Mouse (Mus musculus) urinary bladder, postnatal 14 days (tissue): Measurements from ENCODE around the gene 1700016K19Rik.

ENCODE experiments used
- DNase-seq: peaks from one replicate; pipeline ENCODE4 v3.0.0; 2021; ENCODE audit warnings: low spot score

Gene 1700016K19Rik

DNA sequence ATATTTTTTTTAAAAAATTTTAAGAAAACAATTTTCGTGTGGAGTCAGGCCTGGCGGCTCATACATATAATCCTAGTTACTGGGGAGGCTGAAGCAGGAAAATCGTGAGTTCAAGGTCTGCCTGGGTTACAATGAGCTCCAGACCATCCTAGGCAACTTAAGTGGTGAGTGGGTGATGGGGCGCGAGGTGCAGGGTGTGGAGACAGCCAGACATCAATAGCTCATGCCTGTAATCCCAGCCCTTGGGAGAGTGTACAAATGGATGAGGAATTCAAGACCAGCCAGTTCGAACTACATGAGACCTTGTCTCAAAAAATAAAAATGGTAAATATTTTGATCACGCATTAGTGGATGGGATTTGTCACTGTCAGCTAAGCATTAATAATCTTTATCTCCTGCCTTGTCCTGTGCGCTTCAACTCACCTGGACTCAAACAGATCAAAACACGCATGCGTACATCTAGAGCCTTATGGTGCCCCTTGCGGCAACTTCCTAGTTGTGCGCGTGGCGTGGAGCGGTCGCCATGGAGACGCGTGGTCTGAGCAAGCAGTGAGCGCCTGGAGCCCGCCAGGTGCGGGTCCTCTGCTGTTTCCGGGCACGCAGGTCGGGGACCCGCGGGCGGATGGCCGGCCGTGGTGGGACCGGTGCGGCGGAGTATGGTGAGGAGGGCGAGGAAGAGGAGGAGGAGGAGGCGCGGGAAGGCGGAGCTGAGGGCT lies at the start of gene 1700016K19Rik:
TSS of gene 1700016K19Rik (plus strand) at position 473 of the 716 bp plus-strand sequence.
- DNase-seq, result peak; percentile 85

DNA sequence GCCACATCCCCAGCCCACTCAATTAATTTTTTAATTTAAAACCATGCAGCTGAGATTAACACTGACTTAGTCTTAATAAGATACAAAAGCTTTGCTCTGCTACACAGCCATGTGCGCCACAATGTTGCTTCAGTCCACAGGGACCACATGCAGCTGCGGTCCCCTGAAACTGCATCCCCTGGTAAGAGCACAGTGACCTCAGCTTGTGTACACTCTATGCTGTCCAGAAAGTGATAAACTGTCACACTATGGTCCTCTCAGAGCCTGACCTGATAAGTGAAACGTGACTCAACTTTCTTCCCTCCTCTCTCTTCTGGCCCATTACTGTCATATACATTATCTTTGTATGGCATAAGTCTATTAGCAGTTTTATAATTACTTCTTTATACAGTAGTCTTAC lies 49.3 kb upstream of the 1700016K19Rik start:
- no peak for DNase-seq

DNA sequence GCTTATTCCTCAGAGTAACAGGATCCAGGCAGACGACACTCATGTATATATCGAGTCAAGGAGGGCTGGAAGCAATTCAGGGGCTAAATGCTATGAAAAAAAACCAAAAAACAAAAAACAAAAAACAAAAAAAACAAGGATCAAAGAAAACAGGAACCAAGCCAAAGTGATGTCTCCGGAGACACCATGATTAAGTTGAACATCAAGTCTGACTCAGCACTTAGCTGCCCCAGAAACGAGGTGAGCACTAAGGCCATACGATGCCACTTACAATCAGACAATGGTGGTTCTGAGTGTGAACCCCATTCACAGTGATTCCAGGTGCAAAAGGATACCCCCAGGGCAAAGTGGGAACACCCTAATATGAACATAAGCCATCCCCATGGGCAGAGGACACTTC lies 47.8 kb upstream of the 1700016K19Rik start:
- no peak for DNase-seq

DNA sequence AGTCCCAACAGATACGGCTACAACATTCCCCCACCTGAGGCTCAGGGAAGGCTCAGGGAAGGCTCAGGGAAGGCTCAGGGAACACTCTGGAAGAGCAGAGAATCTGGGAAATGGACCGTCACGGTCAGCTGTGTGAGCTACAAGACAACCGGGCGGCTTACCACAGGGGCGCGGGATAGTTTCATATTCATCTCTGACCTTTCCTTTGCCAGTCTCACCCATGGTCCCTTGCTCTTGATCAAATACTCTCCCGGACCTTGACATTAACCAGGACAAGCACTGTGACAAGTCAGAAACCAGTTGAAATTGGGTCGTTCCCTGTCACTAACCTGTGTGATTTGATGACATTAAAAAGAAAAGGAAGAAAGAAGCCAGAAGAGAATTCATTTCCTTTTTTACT lies 44.8 kb upstream of the 1700016K19Rik start:
- no peak for DNase-seq

DNA sequence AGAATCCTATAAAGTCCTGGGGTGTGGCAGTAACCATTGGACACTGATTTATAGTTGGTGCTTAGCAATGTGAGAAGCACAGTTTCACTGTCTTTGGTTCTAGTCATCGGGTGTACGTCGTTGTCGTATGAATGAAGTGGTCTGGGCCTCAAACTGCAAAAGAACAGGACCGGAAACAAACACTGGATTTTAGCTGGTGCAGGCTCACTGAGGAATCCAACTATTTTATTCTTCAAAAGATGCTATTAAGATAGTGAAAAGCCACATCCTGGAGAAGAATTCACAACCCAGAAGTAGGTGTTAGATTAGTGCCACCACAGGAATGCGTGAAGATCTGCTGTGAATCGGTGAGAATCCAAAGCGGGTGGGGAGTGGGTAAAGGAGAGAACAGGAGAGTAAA lies 43.1 kb upstream of the 1700016K19Rik start:
- DNase-seq, result no peak

DNA sequence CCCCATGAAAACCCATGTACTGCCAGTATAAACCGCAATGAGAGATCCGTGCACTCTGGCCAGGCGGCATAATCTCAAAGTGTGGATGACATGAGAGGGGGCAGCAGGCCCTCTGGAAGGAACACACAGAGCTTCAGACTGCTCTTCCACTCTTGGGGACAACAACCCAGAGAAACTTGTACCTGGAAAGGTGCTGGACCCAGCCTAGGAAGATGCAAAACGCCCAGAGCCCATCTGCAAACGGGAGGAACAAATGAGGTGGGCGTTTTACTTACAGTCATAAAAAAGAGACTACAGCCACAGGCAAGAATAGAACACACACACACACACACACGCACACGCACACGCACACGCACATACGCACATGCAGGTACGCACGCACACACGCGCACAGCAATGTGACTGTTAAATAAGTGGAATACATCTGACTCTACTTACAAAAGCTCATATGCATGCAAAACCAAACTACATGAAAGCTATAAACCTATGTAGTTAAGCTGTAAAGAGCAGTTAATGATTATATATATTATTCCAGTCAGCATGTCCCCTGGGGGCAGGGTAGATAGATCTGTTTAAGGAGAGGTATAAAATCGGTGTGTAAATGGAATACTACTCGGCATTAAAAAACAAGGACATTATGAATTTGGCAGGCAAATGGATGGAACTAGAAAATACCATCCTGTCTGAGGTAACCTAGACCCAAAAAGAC lies 42.4 kb upstream of the 1700016K19Rik start:
- no peak for DNase-seq

DNA sequence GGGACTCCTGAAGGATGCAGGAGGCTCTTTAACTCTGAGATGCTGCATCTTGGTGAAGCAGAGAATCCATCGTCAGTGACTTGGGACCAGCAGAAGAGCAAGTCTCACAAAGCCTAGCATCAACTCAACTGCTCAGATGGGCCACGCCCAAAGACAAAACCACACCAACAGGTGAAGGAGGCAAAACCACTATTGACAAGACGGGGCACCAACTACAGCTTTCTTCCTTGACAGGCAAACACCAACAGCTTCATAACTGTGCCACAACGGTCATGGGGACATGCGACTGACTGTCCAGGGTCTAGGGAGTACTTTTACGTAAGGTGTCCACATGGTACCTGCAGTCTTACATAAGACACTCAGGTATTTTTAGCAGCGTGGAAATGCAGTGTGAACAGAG lies 37.9 kb upstream of the 1700016K19Rik start:
- no peak for DNase-seq

DNA sequence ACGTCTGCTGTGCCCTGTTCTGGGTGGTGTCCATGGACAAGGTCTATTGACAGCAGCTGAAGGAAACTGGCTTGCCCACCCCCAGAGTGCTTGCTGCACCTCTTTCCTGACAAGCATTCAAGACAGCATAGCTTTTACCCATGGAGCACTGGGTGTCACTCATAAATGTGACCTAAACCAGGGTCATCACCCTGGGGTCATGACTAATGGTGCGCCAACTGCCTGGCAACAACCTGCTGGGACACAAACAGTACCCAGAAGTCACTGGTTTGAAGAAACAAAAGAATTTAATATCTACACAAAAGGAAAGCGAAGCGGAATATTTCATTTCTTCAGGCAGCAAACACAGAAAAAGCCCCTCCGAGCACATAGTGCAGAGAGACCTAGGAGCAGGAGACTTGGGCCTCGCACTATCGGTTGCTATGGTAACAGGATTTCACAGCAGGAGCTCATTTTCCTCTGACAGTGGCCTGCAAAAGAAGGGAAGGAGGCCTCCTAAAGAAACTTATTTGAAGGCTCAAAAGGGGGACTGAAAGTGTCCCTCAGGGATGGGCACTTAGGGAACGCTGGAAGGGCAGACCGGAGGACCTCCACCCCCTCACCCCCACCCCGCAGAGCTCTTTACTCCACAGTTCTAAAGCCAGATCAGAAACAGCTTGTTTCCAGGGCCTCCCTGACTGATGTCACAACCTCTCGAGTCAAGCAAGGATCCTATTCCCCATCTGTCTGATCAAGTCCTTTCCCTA lies 35.8 kb upstream of the 1700016K19Rik start:
- no peak for DNase-seq

DNA sequence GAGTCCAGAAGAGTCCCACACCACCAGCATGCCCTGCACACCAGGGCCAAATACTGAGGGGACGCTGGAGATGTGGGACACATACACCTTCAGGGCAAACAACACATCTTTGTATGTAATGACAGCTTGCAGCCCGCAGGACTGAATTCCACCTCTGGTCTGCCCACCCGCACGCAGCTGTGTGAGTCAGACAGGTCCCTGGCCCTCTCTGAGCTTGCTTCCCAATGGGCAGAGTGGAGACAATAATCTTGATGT lies 35.3 kb upstream of the 1700016K19Rik start:
- DNase-seq, result no peak

DNA sequence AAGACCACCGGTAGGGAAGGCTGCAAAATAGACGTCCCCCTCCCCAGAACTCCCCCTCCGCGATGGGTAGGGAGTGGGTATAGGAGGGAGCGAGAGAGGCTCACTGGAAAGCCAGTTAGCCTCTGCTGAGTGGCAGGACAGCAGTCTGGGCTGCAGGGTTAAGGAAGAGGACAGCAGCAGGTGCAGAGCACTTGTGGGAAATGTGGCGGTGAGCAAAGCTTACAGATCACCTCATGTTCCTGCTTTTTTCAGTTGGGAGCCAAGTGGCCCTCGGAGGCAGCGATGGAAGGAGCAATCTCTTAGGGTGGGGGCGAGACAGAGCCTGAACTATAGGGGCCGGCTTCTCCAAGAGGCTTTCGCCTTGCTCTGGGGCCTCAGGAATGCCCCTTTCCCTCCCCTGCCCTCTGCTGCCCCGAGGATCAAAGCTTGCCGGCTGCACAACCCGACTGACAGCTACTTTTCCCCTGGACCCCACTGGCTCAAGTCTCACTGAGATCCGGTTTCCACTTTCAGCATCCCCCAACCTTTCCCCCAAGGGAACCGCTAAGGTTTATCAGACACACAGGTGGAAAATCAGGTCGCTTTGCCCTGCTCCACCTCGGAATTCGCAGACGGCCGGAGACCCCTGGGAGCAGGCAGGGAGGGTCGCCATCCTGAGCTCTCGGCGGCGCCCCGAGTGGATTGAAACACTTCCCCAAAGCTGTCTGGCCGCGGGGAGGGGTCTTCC lies 33.9 kb upstream of the 1700016K19Rik start:
- no peak for DNase-seq

DNA sequence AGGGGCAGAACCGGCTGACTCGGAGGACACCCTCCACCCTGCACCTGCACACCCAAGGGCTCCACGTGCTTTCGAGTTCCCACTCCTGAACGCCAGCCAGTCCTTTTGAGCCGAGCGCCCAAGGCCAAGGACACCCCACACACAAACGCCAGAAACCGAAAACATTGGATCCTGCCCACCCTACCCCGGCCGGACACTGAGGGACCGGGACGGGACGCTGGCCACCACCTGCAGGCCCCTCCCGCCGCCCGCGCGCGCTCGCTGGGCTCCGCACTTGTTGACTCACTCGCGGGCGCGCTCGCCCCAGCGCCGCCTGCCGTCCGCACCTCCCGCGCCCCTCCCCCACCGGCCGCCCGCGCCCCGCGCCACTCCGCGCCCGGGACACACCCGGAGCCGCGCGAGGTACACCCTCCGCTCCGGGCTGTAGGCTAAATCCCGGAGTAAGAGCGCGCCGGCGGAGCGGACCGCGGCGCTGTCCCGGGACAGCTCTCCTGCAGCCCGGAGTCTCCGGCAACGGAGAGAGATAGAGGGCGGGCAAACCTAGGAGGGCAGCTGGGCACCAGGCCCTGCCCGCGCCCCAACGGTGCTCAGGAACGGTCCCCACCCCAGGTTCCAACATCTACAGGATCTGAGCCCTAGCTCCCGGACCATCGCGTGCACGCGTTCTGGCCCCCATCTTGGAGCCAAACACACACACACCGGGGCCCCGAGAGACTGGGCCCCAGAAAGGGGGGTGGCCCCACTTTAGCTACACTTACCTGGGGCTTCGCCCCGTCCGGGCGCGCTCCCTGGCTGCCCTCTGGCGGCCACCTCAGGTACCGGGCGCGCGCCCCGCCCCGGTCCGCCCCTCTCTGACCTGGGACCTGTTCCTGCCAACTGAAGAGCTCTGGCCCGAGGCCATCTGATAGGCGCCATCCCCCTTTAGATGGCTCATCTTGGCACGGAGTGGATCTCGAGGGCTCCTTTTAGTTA lies 33.0 kb upstream of the 1700016K19Rik start:
- DNase-seq, result peak; percentile 84

DNA sequence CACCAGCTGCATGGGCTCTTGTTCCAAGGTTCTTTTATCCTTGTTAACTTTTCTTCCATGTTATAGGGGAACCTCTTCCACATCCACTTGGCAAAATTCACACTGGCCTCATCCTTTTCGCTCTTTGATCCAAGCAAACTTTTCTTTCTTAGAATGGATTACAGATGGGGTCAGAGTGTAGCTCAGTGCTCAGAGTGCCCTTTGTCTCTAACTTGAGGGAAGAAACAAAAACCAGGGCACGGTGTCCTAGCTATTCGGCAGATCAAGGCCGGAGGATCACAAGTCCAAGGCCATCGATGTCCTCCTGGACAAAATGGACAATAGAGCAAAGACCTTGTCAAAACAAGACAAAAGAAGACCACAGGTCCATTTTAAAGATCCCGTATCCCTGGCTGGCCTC lies 31.0 kb upstream of the 1700016K19Rik start:
- no peak for DNase-seq

DNA sequence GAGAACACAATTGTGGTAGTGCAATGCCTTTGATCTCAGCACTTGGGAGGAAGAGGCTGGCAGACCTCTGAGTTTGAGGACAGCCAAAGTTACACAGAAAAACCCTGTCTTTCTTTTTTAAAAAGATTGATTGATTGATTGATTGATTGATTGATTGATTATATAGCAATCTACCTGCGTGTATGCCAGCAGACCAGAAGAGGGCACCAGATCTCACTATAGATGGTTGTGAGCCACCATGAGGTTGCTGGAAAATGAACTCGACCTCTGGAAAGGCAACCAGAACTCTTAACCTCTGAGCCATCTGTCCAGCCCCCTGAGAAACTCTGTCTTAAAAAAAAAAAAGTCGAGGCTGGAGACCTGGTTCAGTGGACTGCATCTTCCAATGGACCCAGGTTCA lies 29.1 kb upstream of the 1700016K19Rik start:
- DNase-seq, result no peak

DNA sequence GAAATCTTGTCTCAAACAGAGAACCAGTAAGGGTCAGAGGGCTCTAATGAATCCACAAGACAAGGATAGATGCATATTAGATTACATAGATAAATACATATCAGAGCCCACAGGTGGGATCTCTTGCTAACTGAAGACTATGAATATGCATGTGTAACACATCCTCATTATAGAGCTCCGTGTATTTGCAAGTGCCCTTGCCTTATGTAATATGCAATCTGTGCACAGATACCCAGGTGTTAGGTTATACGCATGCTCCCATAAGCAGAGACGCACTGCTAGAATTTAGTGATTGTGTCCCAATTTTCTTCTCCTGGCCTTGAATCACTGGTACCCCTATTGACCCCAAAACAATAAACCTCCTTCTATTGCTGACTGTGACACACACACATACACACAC lies 27.5 kb upstream of the 1700016K19Rik start:
- no peak for DNase-seq

DNA sequence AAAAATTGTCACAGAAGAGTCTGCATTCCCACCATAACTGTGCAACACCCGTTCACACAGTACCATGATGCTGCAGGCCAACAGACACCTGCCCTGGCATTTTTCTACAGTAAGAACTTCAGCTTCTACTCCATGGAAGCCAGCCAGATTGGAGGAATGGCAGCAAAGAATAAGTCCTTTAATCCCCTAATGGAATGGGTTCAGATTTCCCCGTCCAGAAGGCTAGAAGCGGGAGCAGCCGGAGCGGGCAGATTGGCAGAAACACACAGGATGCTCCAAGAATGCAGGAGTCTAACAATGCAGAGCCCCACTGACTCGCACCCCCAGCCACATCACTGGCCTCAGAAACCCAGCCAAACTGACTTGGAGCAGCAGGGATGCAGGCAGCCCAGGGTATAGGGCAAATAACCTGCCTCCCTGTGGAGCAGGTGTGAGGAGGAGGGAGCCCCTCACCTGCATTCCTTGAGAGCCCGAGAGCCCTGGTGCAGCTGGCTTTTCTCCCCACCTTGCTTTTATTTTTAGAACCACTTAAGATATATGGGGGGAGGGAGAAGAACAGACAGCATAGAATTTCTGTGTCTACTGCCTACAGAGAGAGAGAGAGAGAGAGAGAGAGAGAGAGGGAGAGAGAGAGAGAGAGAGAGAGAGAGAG lies 26.7 kb upstream of the 1700016K19Rik start:
- no peak for DNase-seq

DNA sequence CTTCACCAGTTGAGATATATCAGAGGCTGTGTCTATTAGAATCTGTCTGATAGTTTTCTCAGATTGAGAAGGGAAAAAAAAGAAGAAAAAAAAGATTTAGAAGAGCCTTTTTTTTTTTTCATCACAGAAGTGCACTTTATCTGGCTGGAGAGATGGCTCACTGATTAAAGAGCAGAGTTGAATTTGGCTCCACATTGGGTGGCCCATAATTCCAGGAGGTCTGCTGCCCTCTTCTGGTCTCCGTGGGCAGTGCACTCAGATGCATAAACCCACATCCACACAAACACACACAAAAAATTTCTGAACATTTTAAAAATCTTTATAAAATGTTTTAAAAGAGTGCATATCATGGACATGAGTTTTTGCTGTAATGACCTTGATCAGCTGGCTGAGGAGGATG lies 25.7 kb upstream of the 1700016K19Rik start:
- no peak for DNase-seq

DNA sequence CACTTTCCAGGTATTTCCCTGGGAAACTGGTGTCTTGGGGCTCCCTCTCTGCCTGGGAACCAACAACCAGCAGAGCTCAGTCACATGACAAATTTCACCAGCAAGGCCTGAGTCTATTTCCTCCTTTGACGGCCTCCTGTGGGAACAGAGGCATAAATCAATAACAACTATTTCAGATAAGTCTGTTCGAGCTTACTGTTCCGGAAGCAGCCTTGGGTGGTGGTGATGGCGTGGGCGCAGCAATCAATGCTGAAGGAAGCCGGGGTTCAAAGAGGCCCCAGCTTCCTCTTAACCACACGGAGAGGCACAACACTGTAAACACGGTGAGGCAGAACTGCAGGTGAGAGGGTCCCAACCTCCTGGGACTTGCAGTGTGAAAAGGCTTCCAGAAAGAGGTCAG lies 23.0 kb upstream of the 1700016K19Rik start:
- no peak for DNase-seq

DNA sequence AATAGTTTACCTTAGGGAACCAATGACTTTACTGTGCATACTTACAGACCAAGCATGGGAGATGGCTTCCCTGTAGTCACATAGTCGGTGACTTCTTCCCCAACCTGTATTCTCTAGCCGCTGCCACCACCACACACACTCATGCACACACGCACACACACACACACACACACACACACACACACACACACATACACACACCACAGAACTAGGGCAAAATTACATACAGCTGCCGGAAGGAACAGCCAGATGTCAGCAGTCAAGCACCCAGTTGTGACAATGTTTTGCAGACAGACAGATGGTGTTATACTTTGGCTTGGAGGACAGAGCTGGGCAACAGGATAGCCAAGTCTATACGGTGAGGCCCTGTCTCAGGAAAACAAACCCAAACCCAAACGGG lies 21.7 kb upstream of the 1700016K19Rik start:
- DNase-seq, result no peak

DNA sequence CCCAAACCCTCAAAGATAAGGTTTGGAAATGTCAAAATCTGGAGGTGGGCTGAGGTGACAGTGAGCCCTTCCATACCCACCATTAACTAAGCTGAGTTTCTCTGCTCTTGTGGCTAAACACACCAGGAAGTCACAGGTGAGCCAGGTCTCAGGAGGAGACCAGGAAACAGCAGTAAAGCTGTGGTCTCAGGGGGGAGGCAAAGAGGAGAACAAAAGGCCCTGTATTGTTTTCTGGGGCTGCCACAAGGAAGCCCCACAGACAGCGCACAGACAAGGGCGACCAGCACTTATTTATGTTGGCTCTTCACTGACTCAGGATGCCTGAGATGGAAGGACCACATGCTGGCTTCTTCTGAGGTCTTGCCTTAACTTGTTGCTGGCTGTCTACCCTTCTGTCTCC lies 19.3 kb upstream of the 1700016K19Rik start:
- no peak for DNase-seq

DNA sequence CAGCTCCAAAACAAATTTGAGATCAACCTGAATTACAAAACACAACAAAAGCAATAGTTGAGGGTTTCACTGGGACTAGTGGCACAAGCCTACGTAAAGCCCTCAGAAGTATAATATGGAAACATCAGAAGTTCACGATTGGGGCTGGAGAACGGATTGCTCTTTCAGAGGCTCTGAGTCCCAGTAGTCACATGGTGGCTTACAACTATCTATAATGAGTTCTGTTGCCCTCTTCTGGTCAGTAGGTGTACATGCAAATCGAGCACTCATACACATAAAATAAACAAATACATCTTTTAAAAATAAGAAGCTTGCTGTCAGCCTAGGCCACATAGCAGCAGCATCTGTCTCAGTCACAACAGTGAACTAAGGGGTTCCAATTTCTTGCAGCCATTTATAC lies 16.5 kb upstream of the 1700016K19Rik start:
- no peak for DNase-seq

DNA sequence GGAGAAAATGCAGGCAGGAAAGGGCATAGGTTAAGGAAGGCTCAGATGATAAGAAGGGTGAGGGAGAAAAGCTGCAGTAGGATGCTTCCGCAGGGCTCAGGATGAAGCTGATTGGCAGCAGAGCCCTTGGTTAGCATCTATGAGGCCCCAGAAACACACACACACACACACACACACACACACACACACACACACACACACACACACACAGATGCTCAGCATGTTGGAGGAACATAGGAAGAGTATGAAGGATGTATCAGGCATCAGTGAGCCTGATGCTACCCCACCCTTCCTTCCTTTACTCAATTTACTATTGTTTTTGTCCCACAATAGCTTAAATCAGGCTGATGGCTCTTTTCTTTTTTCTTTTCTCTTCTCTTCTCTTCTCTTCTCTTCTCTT lies 15.1 kb upstream of the 1700016K19Rik start:
- no peak for DNase-seq
